ENCODE assay signal across 15 mouse cellular contexts in genomic region chr5:64180548-64180947, GRCm38 (mm10).
"Had no signal": no experiment of that assay in that cellular context is flagged by ENCODE, and none has a peak within 500 bp of the region (broad histone marks: within the 10 kb centered on the region; RNA-seq: fewer than 3 reads in every experiment).

No protein-coding gene starts in this region.

- H3K27me3 ChIP-seq: liver, embryonic 15.5 days; lung, embryonic 15.5 days; neural tube, embryonic 15.5 days; stomach, embryonic 15.5 days had no signal

- DNase-seq: kidney, adult 11 months; kidney, postnatal 25 days; midbrain, embryonic 14.5 days; right cerebral cortex, adult 18-20 months; right cerebral cortex, postnatal 25 days; thymus, adult 2 months; thymus, postnatal 25 days had no signal

- H3K9ac ChIP-seq: liver, embryonic 15.5 days; lung, embryonic 15.5 days; neural tube, embryonic 15.5 days; stomach, embryonic 15.5 days had no signal

- H3K4me1 ChIP-seq: limb, embryonic 10.5 days; midbrain, embryonic 10.5 days; stomach, embryonic 15.5 days had no signal

- H3K9me3 ChIP-seq: limb, embryonic 10.5 days; liver, embryonic 15.5 days; lung, embryonic 15.5 days; midbrain, embryonic 10.5 days; neural tube, embryonic 15.5 days; stomach, embryonic 15.5 days had no signal

- H3K27ac ChIP-seq: left cerebral cortex, adult 2 months; limb, embryonic 10.5 days; liver, embryonic 15.5 days; lung, embryonic 15.5 days; midbrain, embryonic 10.5 days; neural tube, embryonic 15.5 days; stomach, embryonic 15.5 days had no signal

- H3K36me3 ChIP-seq: limb, embryonic 10.5 days; liver, embryonic 15.5 days; lung, embryonic 15.5 days; midbrain, embryonic 10.5 days; neural tube, embryonic 15.5 days; stomach, embryonic 15.5 days had no signal

- H3K4me3 ChIP-seq: left cerebral cortex, adult 2 months; limb, embryonic 10.5 days; liver, embryonic 15.5 days; lung, embryonic 15.5 days; midbrain, embryonic 10.5 days; myocyte; neural tube, embryonic 15.5 days; stomach, embryonic 15.5 days had no signal
